Mouse (Mus musculus): Measurements from ENCODE around the gene Pced1a. TPM values are rescaled to one million over a fixed set of nuclear protein-coding genes. Genes with fewer than 3 reads are reported as not detected.

The Pced1a gene
- total and polyA plus RNA-seq, 3 experiments: 11.6 to 17.1 (median 15.3) TPM

- H3K9ac ChIP-seq (ENCODE audit: insufficient read depth, low read depth): no peak overlapping the region
- H3K36me3 ChIP-seq (replicated peaks in 1 of 2; ENCODE audit: control insufficient read depth in 1 of 2, insufficient read depth in 1 of 2, low read length in 1 of 2): no peaks in the 10 kb centered on the region
- H3K4me1 ChIP-seq (ENCODE audit: control insufficient read depth in 1 of 2, insufficient read depth in 2 of 2): peaks cover 0 to 8% of the 10 kb centered on the region in 2 experiments; a peak in 3 of 4 replicates
- peaks cover 57% of the 10 kb centered on the region for H3K27me3 ChIP-seq (replicated peaks)
- TF ChIP-seq SMC3 (IDR thresholded peaks at IDR 0.05; ENCODE audit: low read depth, low read length) (no peak), ZMIZ1 (IDR thresholded peaks at IDR 0.05; ENCODE audit: low read depth, low read length) (no peak), BHLHE40 (IDR thresholded peaks at IDR 0.05; ENCODE audit: low read depth, low read length) (no peak), CHD2 (IDR thresholded peaks at IDR 0.05; ENCODE audit: low read length) (no peak), USF2 (conservative IDR thresholded peaks at IDR 0.05; ENCODE audit: low read depth, low read length) (no peak), USF1 (IDR thresholded peaks at IDR 0.05; ENCODE audit: low read depth, low read length) (no peak), KAT2A (IDR thresholded peaks at IDR 0.05; ENCODE audit: insufficient replicate concordance, low read length) (no peak), ELF1 (IDR thresholded peaks at IDR 0.05; ENCODE audit: low read depth, low read length) (no peak), SIN3A (IDR thresholded peaks at IDR 0.05; ENCODE audit: low read length) (no peak), PAX5 (IDR thresholded peaks at IDR 0.05; ENCODE audit: low read length) (no peak), ETS1 (conservative IDR thresholded peaks at IDR 0.05; ENCODE audit: low read depth, low read length) (no peak), GABPA (IDR thresholded peaks at IDR 0.05; ENCODE audit: insufficient replicate concordance, low read depth, low read length) (no peak)
- H3K4me3 ChIP-seq (replicated peaks in 1 of 3; ENCODE audit: low read depth in 2 of 3, low read length in 2 of 3, poor library complexity in 1 of 3): no peak overlapping the region
- no peaks in the 10 kb centered on the region for H3K9me3 ChIP-seq (replicated peaks; ENCODE audit: low read length)
- no peak overlapping the region for H3K27ac ChIP-seq (ENCODE audit: insufficient read depth, low read depth)
- dilution Hi-C loops (cut with MboI; ENCODE audit: extremely low pct_ligation_motif_present, extremely low pct_unique_long_range_greater_than_20kb, low sequenced_read_pairs) (no loop called here), in situ Hi-C loops (cut with MboI; ENCODE audit: low pct_ligation_motif_present, low pct_unique_long_range_greater_than_20kb, low sequenced_read_pairs) (loop anchor here (10.0 kb wide), 1 partner anchor 73 kb away; the partner anchor contains the start of gene Ebf4)
- H3K79me2 ChIP-seq (replicated peaks; ENCODE audit: control insufficient read depth, extremely low read depth, insufficient read depth, poor library complexity, severe bottlenecking): no peaks in the 10 kb centered on the region
- no peak for DNase-seq (ENCODE audit: extremely low read depth)
- no peak overlapping the region for H3K4me2 ChIP-seq (ENCODE audit: insufficient read depth, low read depth, poor library complexity, severe bottlenecking)
Measured at GRCm38 (mm10) chr2:130367386-130367785, 57.1 kb downstream of the Pced1a start.

Other genes starting within 250 kb of the Pced1a start
- gene Snrpb, start 245.3 kb downstream of the Pced1a start, total RNA-seq (2012; rRNA removed): 422 and 534 TPM in 2 replicates
- gene Snrpb, start 245.3 kb downstream of the Pced1a start, total RNA-seq (2014; rRNA removed): 515 and 524 TPM in 2 replicates
- gene Snrpb, start 245.3 kb downstream of the Pced1a start, polyA plus RNA-seq (2012; ENCODE audit: insufficient read length, low read depth): 318 and 413 TPM in 2 replicates
- not detected in 2 replicates for gene Tmc2, start 229.5 kb downstream of the Pced1a start, total RNA-seq (2012; rRNA removed)
- gene Tmc2, start 229.5 kb downstream of the Pced1a start, total RNA-seq (2014; rRNA removed): not detected in 2 replicates
- gene Tmc2, start 229.5 kb downstream of the Pced1a start, polyA plus RNA-seq (2012; ENCODE audit: insufficient read length, low read depth): not detected in 2 replicates
- 523 and 663 TPM in 2 replicates for gene Nop56, start 150.3 kb downstream of the Pced1a start, total RNA-seq (2012; rRNA removed)
- 725 and 772 TPM in 2 replicates for gene Nop56, start 150.3 kb downstream of the Pced1a start, total RNA-seq (2014; rRNA removed)
- 1,109 and 1,141 TPM in 2 replicates for gene Nop56, start 150.3 kb downstream of the Pced1a start, polyA plus RNA-seq (2012; ENCODE audit: insufficient read length, low read depth)
- 134 TPM in 2 replicates for gene Idh3b, start 140.2 kb downstream of the Pced1a start, total RNA-seq (2012; rRNA removed)
- gene Idh3b, start 140.2 kb downstream of the Pced1a start, total RNA-seq (2014; rRNA removed): 160 and 179 TPM in 2 replicates
- 220 and 315 TPM in 2 replicates for gene Idh3b, start 140.2 kb downstream of the Pced1a start, polyA plus RNA-seq (2012; ENCODE audit: insufficient read length, low read depth)
- 0.13 TPM in 1 of 2 replicates, not detected in the other for gene Ebf4, start 129.5 kb downstream of the Pced1a start, total RNA-seq (2012; rRNA removed)
- not detected in 2 replicates for gene Ebf4, start 129.5 kb downstream of the Pced1a start, total RNA-seq (2014; rRNA removed)
- gene Ebf4, start 129.5 kb downstream of the Pced1a start, polyA plus RNA-seq (2012; ENCODE audit: insufficient read length, low read depth): 0.10 TPM in 1 of 2 replicates, not detected in the other
- 0.08 and 0.13 TPM in 2 replicates for gene Cpxm1, start 27.1 kb downstream of the Pced1a start, total RNA-seq (2012; rRNA removed)
- gene Cpxm1, start 27.1 kb downstream of the Pced1a start, total RNA-seq (2014; rRNA removed): 0.20 and 0.35 TPM in 2 replicates
- 0.27 and 0.31 TPM in 2 replicates for gene Cpxm1, start 27.1 kb downstream of the Pced1a start, polyA plus RNA-seq (2012; ENCODE audit: insufficient read length, low read depth)
- gene Gm28372, start 19.5 kb downstream of the Pced1a start, total RNA-seq (2012; rRNA removed): not detected in 2 replicates
- not detected in 2 replicates for gene Gm28372, start 19.5 kb downstream of the Pced1a start, total RNA-seq (2014; rRNA removed)
- gene Gm28372, start 19.5 kb downstream of the Pced1a start, polyA plus RNA-seq (2012; ENCODE audit: insufficient read length, low read depth): 0.23 TPM in 1 of 2 replicates, not detected in the other
- gene 1700020A23Rik, start 19.4 kb downstream of the Pced1a start, total RNA-seq (2012; rRNA removed): not detected in 2 replicates
- gene 1700020A23Rik, start 19.4 kb downstream of the Pced1a start, total RNA-seq (2014; rRNA removed): not detected in 2 replicates
- not detected in 2 replicates for gene 1700020A23Rik, start 19.4 kb downstream of the Pced1a start, polyA plus RNA-seq (2012; ENCODE audit: insufficient read length, low read depth)
- not detected in 2 replicates for gene Tmem239, start 18.2 kb downstream of the Pced1a start, total RNA-seq (2012; rRNA removed)
- not detected in 2 replicates for gene Tmem239, start 18.2 kb downstream of the Pced1a start, total RNA-seq (2014; rRNA removed)
- not detected in 2 replicates for gene Tmem239, start 18.2 kb downstream of the Pced1a start, polyA plus RNA-seq (2012; ENCODE audit: insufficient read length, low read depth)
- gene Vps16, start 362 bp downstream of the Pced1a start, total RNA-seq (2012; rRNA removed): 105 and 119 TPM in 2 replicates
- 76.7 and 98.4 TPM in 2 replicates for gene Vps16, start 362 bp downstream of the Pced1a start, total RNA-seq (2014; rRNA removed)
- gene Vps16, start 362 bp downstream of the Pced1a start, polyA plus RNA-seq (2012; ENCODE audit: insufficient read length, low read depth): 113 and 141 TPM in 2 replicates
- 36.0 and 38.5 TPM in 2 replicates for gene Ptpra, start 25.6 kb upstream of the Pced1a start, total RNA-seq (2012; rRNA removed)
- 38.5 and 40.4 TPM in 2 replicates for gene Ptpra, start 25.6 kb upstream of the Pced1a start, total RNA-seq (2014; rRNA removed)
- 67.5 and 73.3 TPM in 2 replicates for gene Ptpra, start 25.6 kb upstream of the Pced1a start, polyA plus RNA-seq (2012; ENCODE audit: insufficient read length, low read depth)
- 68.7 and 83.2 TPM in 2 replicates for gene Mrps26, start 139.0 kb upstream of the Pced1a start, total RNA-seq (2012; rRNA removed)
- gene Mrps26, start 139.0 kb upstream of the Pced1a start, total RNA-seq (2014; rRNA removed): 71.4 and 74.7 TPM in 2 replicates
- gene Mrps26, start 139.0 kb upstream of the Pced1a start, polyA plus RNA-seq (2012; ENCODE audit: insufficient read length, low read depth): 101 and 137 TPM in 2 replicates
- not detected in 2 replicates for gene Oxt, start 151.5 kb upstream of the Pced1a start, total RNA-seq (2012; rRNA removed)
- not detected in 2 replicates for gene Oxt, start 151.5 kb upstream of the Pced1a start, total RNA-seq (2014; rRNA removed)
- not detected in 2 replicates for gene Oxt, start 151.5 kb upstream of the Pced1a start, polyA plus RNA-seq (2012; ENCODE audit: insufficient read length, low read depth)
- gene Avp, start 157.9 kb upstream of the Pced1a start, total RNA-seq (2012; rRNA removed): not detected in 2 replicates
- not detected in 2 replicates for gene Avp, start 157.9 kb upstream of the Pced1a start, total RNA-seq (2014; rRNA removed)
- not detected in 2 replicates for gene Avp, start 157.9 kb upstream of the Pced1a start, polyA plus RNA-seq (2012; ENCODE audit: insufficient read length, low read depth)
- 6.0 and 9.7 TPM in 2 replicates for gene Fastkd5, start 205.3 kb upstream of the Pced1a start, total RNA-seq (2012; rRNA removed)
- gene Fastkd5, start 205.3 kb upstream of the Pced1a start, total RNA-seq (2014; rRNA removed): 13.4 and 14.8 TPM in 2 replicates
- gene Fastkd5, start 205.3 kb upstream of the Pced1a start, polyA plus RNA-seq (2012; ENCODE audit: insufficient read length, low read depth): 7.3 and 9.1 TPM in 2 replicates
- 6.0 and 7.0 TPM in 2 replicates for gene Ubox5, start 205.3 kb upstream of the Pced1a start, total RNA-seq (2012; rRNA removed)
- gene Ubox5, start 205.3 kb upstream of the Pced1a start, total RNA-seq (2014; rRNA removed): 4.6 and 5.5 TPM in 2 replicates
- gene Ubox5, start 205.3 kb upstream of the Pced1a start, polyA plus RNA-seq (2012; ENCODE audit: insufficient read length, low read depth): 10.2 and 10.6 TPM in 2 replicates
- 3.7 and 3.9 TPM in 2 replicates for gene Lzts3, start 218.1 kb upstream of the Pced1a start, total RNA-seq (2012; rRNA removed)
- 1.2 and 1.5 TPM in 2 replicates for gene Lzts3, start 218.1 kb upstream of the Pced1a start, total RNA-seq (2014; rRNA removed)
- 3.6 and 4.2 TPM in 2 replicates for gene Lzts3, start 218.1 kb upstream of the Pced1a start, polyA plus RNA-seq (2012; ENCODE audit: insufficient read length, low read depth)
- 72.7 and 77.9 TPM in 2 replicates for gene Ddrgk1, start 240.0 kb upstream of the Pced1a start, total RNA-seq (2012; rRNA removed)
- 50.4 and 51.7 TPM in 2 replicates for gene Ddrgk1, start 240.0 kb upstream of the Pced1a start, total RNA-seq (2014; rRNA removed)
- gene Ddrgk1, start 240.0 kb upstream of the Pced1a start, polyA plus RNA-seq (2012; ENCODE audit: insufficient read length, low read depth): 93.1 and 114 TPM in 2 replicates
- gene Itpa, start 242.9 kb upstream of the Pced1a start, total RNA-seq (2012; rRNA removed): 59.1 and 89.6 TPM in 2 replicates
- gene Itpa, start 242.9 kb upstream of the Pced1a start, total RNA-seq (2014; rRNA removed): 121 and 123 TPM in 2 replicates
- 53.3 and 70.8 TPM in 2 replicates for gene Itpa, start 242.9 kb upstream of the Pced1a start, polyA plus RNA-seq (2012; ENCODE audit: insufficient read length, low read depth)